Mouse (Mus musculus): ENCODE measurements at regions not wholly inside any gene's neighbourhood (a gene's known extent, or its start where the extent isn't known, plus 50 kb on each side); places are given as distances from the start of the nearest gene placed in this dataset.

- WGBS = 78% methylated on average over 2 of the region's 2 CpGs
- no peaks in the 10 kb centered on the region for H3K4me1 ChIP-seq (ENCODE audit: control insufficient read depth, insufficient read depth, low read length)
- TF ChIP-seq CTCF (IDR thresholded peaks at IDR 0.05; ENCODE audit: borderline replicate concordance, insufficient read depth, low read depth, low read length) = no peak
- H3K27ac ChIP-seq (ENCODE audit: insufficient read depth, low read length) = no peak overlapping the region
- no peak overlapping the region for H3K4me3 ChIP-seq (replicated peaks; ENCODE audit: insufficient read depth, low read depth, low read length)
- H3K27me3 ChIP-seq (ENCODE audit: control insufficient read depth, insufficient read depth, low read length) = no peaks in the 10 kb centered on the region
- DNase-seq = no peak
These were observed 131.9 kb upstream of the Fn1 start for GRCm38 (mm10) chr1:71784880-71785279.

DNA sequence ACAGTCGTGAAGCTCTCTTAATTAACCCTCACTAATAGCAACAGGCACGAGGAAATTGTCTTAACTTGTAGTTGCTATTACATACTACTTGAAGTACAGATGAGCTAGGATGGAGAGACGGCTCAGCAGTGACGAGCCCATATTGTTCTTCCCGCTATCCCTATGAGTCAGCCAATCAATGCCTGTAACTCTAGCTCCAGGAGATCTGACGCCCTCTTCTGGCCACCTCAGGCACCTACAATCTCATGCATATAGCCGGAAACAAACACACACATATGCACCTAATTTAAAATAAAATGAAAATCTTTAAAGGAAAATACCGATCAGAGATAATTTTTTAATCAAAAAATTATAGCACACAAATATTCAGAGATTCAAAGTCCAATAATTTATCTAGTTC is 125.3 kb upstream of the Fn1 start:
- H3K4me3 ChIP-seq (replicated peaks; ENCODE audit: insufficient read depth, low read depth, low read length) = no peak overlapping the region
- DNase-seq = no peak
- WGBS = 93% methylated on average over 8 of the region's 8 CpGs
- H3K27ac ChIP-seq (ENCODE audit: insufficient read depth, low read length) = no peak overlapping the region
- no peaks in the 10 kb centered on the region for H3K4me1 ChIP-seq (ENCODE audit: control insufficient read depth, insufficient read depth, low read length)
- no peaks in the 10 kb centered on the region for H3K27me3 ChIP-seq (ENCODE audit: control insufficient read depth, insufficient read depth, low read length)
- TF ChIP-seq POLR2A (IDR thresholded peaks at IDR 0.05; ENCODE audit: borderline replicate concordance, insufficient read depth, low read length) = no peak
- no peak for TF ChIP-seq CTCF (IDR thresholded peaks at IDR 0.05; ENCODE audit: borderline replicate concordance, insufficient read depth, low read depth, low read length)

DNA sequence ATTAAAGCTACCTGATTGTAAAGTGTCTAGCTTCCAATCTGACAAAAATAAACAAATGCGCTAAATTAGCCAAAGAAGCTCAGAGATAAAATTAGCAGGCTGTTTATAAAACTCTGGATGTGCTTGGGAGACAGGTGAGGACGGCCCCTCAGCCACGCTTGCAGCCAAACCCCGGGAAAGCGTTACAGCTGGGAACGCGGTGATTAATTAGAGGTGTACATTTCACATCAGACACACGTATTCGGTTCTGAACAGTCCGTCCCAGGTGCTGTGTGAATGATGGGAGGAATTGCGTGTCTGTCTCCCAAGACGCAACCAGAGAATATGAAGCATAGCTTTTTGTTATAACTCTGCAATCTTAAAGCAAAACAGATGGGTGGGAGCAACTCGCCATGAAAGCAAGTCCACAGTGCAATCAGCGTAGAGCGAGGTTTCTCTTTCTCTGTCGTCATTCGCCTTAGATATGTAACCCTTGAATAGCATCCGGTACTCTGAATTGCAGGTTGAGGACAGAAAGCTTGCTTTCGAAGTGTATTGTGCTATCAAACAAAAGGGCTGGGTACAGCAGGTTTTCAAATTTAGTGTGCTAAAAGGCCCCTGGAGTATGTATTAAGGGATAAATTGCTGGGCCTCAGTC is 123.0 kb upstream of the Fn1 start:
- Histone ChIP-seq H3K27ac (ENCODE audit: insufficient read depth, low read length) (no peak overlapping the region), H3K4me1 (ENCODE audit: control insufficient read depth, insufficient read depth, low read length) (no peaks in the 10 kb centered on the region), H3K27me3 (ENCODE audit: control insufficient read depth, insufficient read depth, low read length) (no peaks in the 10 kb centered on the region), H3K4me3 (replicated peaks; ENCODE audit: insufficient read depth, low read depth, low read length) (no peak overlapping the region)
- 87% methylated on average over 19 of the region's 19 CpGs for WGBS
- TF ChIP-seq POLR2A (IDR thresholded peaks at IDR 0.05; ENCODE audit: borderline replicate concordance, insufficient read depth, low read length) = no peak
- TF ChIP-seq CTCF (IDR thresholded peaks at IDR 0.05; ENCODE audit: borderline replicate concordance, insufficient read depth, low read depth, low read length) = no peak
- no peak for DNase-seq

DNA sequence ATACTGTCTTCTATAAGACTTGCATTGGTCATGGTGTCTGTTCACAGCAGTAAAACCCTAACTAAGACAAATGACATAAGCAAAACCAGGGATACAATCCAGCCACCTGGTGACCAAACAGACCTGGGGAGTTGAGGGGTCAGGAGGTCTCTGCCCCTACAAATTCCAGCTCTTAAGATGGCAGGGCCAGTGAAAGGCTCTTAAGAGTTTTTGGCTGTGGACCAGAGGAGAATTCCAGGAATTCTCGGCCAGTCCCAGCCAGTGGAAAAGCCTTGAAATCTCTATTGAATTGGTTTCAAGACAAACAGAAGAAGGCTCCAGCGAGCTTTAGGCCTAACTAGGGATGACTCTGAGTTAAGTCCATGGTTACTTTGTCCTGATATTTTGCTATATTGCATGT is 119.5 kb upstream of the Fn1 start:
- no peak for TF ChIP-seq CTCF (IDR thresholded peaks at IDR 0.05; ENCODE audit: borderline replicate concordance, insufficient read depth, low read depth, low read length)
- TF ChIP-seq POLR2A (IDR thresholded peaks at IDR 0.05; ENCODE audit: borderline replicate concordance, insufficient read depth, low read length) = no peak
- Histone ChIP-seq H3K27ac (ENCODE audit: insufficient read depth, low read length) (no peak overlapping the region), H3K27me3 (ENCODE audit: control insufficient read depth, insufficient read depth, low read length) (no peaks in the 10 kb centered on the region), H3K4me3 (replicated peaks; ENCODE audit: insufficient read depth, low read depth, low read length) (no peak overlapping the region), H3K4me1 (ENCODE audit: control insufficient read depth, insufficient read depth, low read length) (no peaks in the 10 kb centered on the region)
- no peak for DNase-seq
- WGBS = 63% methylated on average over 2 of the region's 2 CpGs

DNA sequence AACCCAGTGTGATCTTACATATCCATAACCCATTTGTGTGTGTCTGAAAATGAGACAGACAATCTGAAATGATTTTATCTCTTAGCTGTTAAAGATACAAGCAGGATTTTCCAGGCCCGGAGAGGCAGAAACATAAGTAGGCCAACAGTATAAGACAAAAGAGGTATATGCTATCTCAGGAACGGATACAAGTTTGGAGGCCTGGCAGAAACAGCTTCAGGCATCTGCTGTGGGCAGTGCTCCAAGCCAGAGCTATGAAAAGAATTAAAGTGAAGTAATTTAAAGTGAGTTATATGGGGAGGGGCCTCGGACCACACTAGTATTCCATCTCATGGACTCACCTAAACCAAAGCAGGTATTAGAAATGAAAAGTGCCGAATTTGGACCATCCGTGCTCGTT is 118.8 kb upstream of the Fn1 start:
- 70% methylated on average over 6 of the region's 6 CpGs for WGBS
- DNase-seq = no peak

GRCm38 (mm10) chr1:71769595-71769994 is 116.6 kb upstream of the Fn1 start:
- H3K4me1 ChIP-seq (ENCODE audit: control insufficient read depth, insufficient read depth, low read length) = no peaks in the 10 kb centered on the region
- no peak for TF ChIP-seq POLR2A (IDR thresholded peaks at IDR 0.05; ENCODE audit: borderline replicate concordance, insufficient read depth, low read length)
- no peak for TF ChIP-seq CTCF (IDR thresholded peaks at IDR 0.05; ENCODE audit: borderline replicate concordance, insufficient read depth, low read depth, low read length)
- no peak overlapping the region for H3K27ac ChIP-seq (ENCODE audit: insufficient read depth, low read length)
- no peak for DNase-seq
- H3K4me3 ChIP-seq (replicated peaks; ENCODE audit: insufficient read depth, low read depth, low read length) = no peak overlapping the region
- WGBS = 77% methylated on average over 2 of the region's 2 CpGs
- H3K27me3 ChIP-seq (ENCODE audit: control insufficient read depth, insufficient read depth, low read length) = no peaks in the 10 kb centered on the region

More for the DNA sequence above, 118.8 kb upstream of the Fn1 start:
- Histone ChIP-seq H3K27ac (ENCODE audit: insufficient read depth, low read length) (no peak overlapping the region), H3K27me3 (ENCODE audit: control insufficient read depth, insufficient read depth, low read length) (no peaks in the 10 kb centered on the region), H3K4me3 (replicated peaks; ENCODE audit: insufficient read depth, low read depth, low read length) (no peak overlapping the region), H3K4me1 (ENCODE audit: control insufficient read depth, insufficient read depth, low read length) (no peaks in the 10 kb centered on the region)
- TF ChIP-seq POLR2A (IDR thresholded peaks at IDR 0.05; ENCODE audit: borderline replicate concordance, insufficient read depth, low read length) = no peak
- TF ChIP-seq CTCF (IDR thresholded peaks at IDR 0.05; ENCODE audit: borderline replicate concordance, insufficient read depth, low read depth, low read length) = no peak

- no peak for DNase-seq
- H3K4me1 ChIP-seq (ENCODE audit: control insufficient read depth, insufficient read depth, low read length) = no peaks in the 10 kb centered on the region
- 83% methylated on average over 3 of the region's 3 CpGs for whole genome bisulfite sequencing
- no peaks in the 10 kb centered on the region for H3K27me3 ChIP-seq (ENCODE audit: control insufficient read depth, insufficient read depth, low read length)
- no peak for TF ChIP-seq CTCF (IDR thresholded peaks at IDR 0.05; ENCODE audit: borderline replicate concordance, insufficient read depth, low read depth, low read length)
- no peak overlapping the region for H3K4me3 ChIP-seq (replicated peaks; ENCODE audit: insufficient read depth, low read depth, low read length)
- H3K27ac ChIP-seq (ENCODE audit: insufficient read depth, low read length) = no peak overlapping the region
These were observed 114.7 kb upstream of the Fn1 start for GRCm38 (mm10) chr1:71767705-71768104.

DNA sequence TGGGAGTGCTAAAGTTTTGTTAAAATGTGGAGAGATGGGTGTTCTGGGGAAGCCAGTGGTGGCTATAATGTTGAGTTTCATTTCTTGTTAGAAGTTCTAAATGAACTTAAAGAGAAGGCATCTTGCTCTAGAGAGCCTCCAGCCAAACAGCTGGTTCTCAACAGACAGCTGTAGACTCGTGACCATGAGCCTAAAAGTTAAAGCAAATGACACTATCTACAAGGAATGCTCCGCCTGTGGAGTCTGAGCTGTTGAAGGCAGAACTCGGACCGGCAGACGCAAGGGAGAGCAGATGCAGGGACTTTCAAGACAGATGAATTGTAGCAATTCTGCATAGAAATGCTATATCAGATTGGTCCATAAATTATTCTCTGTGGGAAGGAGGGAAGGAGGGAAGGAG is 114.1 kb upstream of the Fn1 start:
- no peaks in the 10 kb centered on the region for H3K4me1 ChIP-seq (ENCODE audit: control insufficient read depth, insufficient read depth, low read length)
- H3K27me3 ChIP-seq (ENCODE audit: control insufficient read depth, insufficient read depth, low read length) = no peaks in the 10 kb centered on the region
- no peak overlapping the region for H3K27ac ChIP-seq (ENCODE audit: insufficient read depth, low read length)
- WGBS = 81% methylated on average over 5 of the region's 5 CpGs
- TF ChIP-seq CTCF (IDR thresholded peaks at IDR 0.05; ENCODE audit: borderline replicate concordance, insufficient read depth, low read depth, low read length) (no peak), POLR2A (IDR thresholded peaks at IDR 0.05; ENCODE audit: borderline replicate concordance, insufficient read depth, low read length) (no peak)
- DNase-seq = no peak
- no peak overlapping the region for H3K4me3 ChIP-seq (replicated peaks; ENCODE audit: insufficient read depth, low read depth, low read length)
